Mouse (Mus musculus): Measurements from ENCODE around the gene Spop. TPM values are rescaled to one million over a fixed set of nuclear protein-coding genes. Genes with fewer than 3 reads are reported as not detected.

Gene Spop
- 44.8 and 71.4 TPM in 2 replicates for polyA plus RNA-seq (2012; rRNA removed)

- TF ChIP-seq CTCF (IDR thresholded peaks at IDR 0.05; ENCODE audit: borderline replicate concordance, extremely low read depth, insufficient read depth, insufficient read length) (no peak), POLR2A (IDR thresholded peaks at IDR 0.05; ENCODE audit: borderline replicate concordance, extremely low read depth, insufficient read depth, insufficient read length, poor library complexity, severe bottlenecking) (0 out of 2 replicates have a peak, but pooled peaks have one; percentile 23)
- peak; percentile 94 for DNase-seq (ENCODE audit: low read depth)
Observed at GRCm38 (mm10) chr11:95413641-95414535, at the start of gene Spop. TSS of gene Spop (plus strand) at chr11:95414080.

GRCm38 (mm10) chr11:95364388-95364787 is 49.5 kb upstream of the Spop start:
- DNase-seq (ENCODE audit: low read depth): no peak
- TF ChIP-seq POLR2A (IDR thresholded peaks at IDR 0.05; ENCODE audit: borderline replicate concordance, extremely low read depth, insufficient read depth, insufficient read length, poor library complexity, severe bottlenecking) (no peak), CTCF (IDR thresholded peaks at IDR 0.05; ENCODE audit: borderline replicate concordance, extremely low read depth, insufficient read depth, insufficient read length) (no peak)

- DNase-seq (ENCODE audit: low read depth): peak; percentile 37
Observed at GRCm38 (mm10) chr11:95365596-95365995, 48.3 kb upstream of the Spop start.

GRCm38 (mm10) chr11:95366280-95366897 is 47.5 kb upstream of the Spop start:
- no peak for TF ChIP-seq POLR2A (IDR thresholded peaks at IDR 0.05; ENCODE audit: borderline replicate concordance, extremely low read depth, insufficient read depth, insufficient read length, poor library complexity, severe bottlenecking)
- TF ChIP-seq CTCF (IDR thresholded peaks at IDR 0.05; ENCODE audit: borderline replicate concordance, extremely low read depth, insufficient read depth, insufficient read length): no peak
- DNase-seq (ENCODE audit: low read depth): peak; percentile 55

More at GRCm38 (mm10) chr11:95365596-95365995, 48.3 kb upstream of the Spop start:
- TF ChIP-seq POLR2A (IDR thresholded peaks at IDR 0.05; ENCODE audit: borderline replicate concordance, extremely low read depth, insufficient read depth, insufficient read length, poor library complexity, severe bottlenecking) (no peak), CTCF (IDR thresholded peaks at IDR 0.05; ENCODE audit: borderline replicate concordance, extremely low read depth, insufficient read depth, insufficient read length) (no peak)

- no peak for DNase-seq (ENCODE audit: low read depth)
- no peak for TF ChIP-seq CTCF (IDR thresholded peaks at IDR 0.05; ENCODE audit: borderline replicate concordance, extremely low read depth, insufficient read depth, insufficient read length)
- TF ChIP-seq POLR2A (IDR thresholded peaks at IDR 0.05; ENCODE audit: borderline replicate concordance, extremely low read depth, insufficient read depth, insufficient read length, poor library complexity, severe bottlenecking): no peak
Observed at GRCm38 (mm10) chr11:95367011-95367735, 46.7 kb upstream of the Spop start.

GRCm38 (mm10) chr11:95368231-95368823 is 45.6 kb upstream of the Spop start:
- no peak for DNase-seq (ENCODE audit: low read depth)
- TF ChIP-seq CTCF (IDR thresholded peaks at IDR 0.05; ENCODE audit: borderline replicate concordance, extremely low read depth, insufficient read depth, insufficient read length) (no peak), POLR2A (IDR thresholded peaks at IDR 0.05; ENCODE audit: borderline replicate concordance, extremely low read depth, insufficient read depth, insufficient read length, poor library complexity, severe bottlenecking) (no peak)

- DNase-seq (ENCODE audit: low read depth): no peak
- no peak for TF ChIP-seq CTCF (IDR thresholded peaks at IDR 0.05; ENCODE audit: borderline replicate concordance, extremely low read depth, insufficient read depth, insufficient read length)
- no peak for TF ChIP-seq POLR2A (IDR thresholded peaks at IDR 0.05; ENCODE audit: borderline replicate concordance, extremely low read depth, insufficient read depth, insufficient read length, poor library complexity, severe bottlenecking)
Observed at GRCm38 (mm10) chr11:95368871-95369270, 45.0 kb upstream of the Spop start.

- DNase-seq (ENCODE audit: low read depth): peak; percentile 53
- TF ChIP-seq POLR2A (IDR thresholded peaks at IDR 0.05; ENCODE audit: borderline replicate concordance, extremely low read depth, insufficient read depth, insufficient read length, poor library complexity, severe bottlenecking) (no peak), CTCF (IDR thresholded peaks at IDR 0.05; ENCODE audit: borderline replicate concordance, extremely low read depth, insufficient read depth, insufficient read length) (no peak)
Observed at GRCm38 (mm10) chr11:95369964-95370890, 43.7 kb upstream of the Spop start.

GRCm38 (mm10) chr11:95371182-95371581 is 42.7 kb upstream of the Spop start:
- no peak for TF ChIP-seq POLR2A (IDR thresholded peaks at IDR 0.05; ENCODE audit: borderline replicate concordance, extremely low read depth, insufficient read depth, insufficient read length, poor library complexity, severe bottlenecking)
- no peak for TF ChIP-seq CTCF (IDR thresholded peaks at IDR 0.05; ENCODE audit: borderline replicate concordance, extremely low read depth, insufficient read depth, insufficient read length)

GRCm38 (mm10) chr11:95378926-95379325 is 35.0 kb upstream of the Spop start:
- TF ChIP-seq CTCF (IDR thresholded peaks at IDR 0.05; ENCODE audit: borderline replicate concordance, extremely low read depth, insufficient read depth, insufficient read length): no peak
- no peak for TF ChIP-seq POLR2A (IDR thresholded peaks at IDR 0.05; ENCODE audit: borderline replicate concordance, extremely low read depth, insufficient read depth, insufficient read length, poor library complexity, severe bottlenecking)
- DNase-seq (ENCODE audit: low read depth): no peak

More at GRCm38 (mm10) chr11:95371182-95371581, 42.7 kb upstream of the Spop start:
- no peak for DNase-seq (ENCODE audit: low read depth)
